Comparison of ENCODE assay signal across 8 mouse cellular contexts in the genomic region with DNA sequence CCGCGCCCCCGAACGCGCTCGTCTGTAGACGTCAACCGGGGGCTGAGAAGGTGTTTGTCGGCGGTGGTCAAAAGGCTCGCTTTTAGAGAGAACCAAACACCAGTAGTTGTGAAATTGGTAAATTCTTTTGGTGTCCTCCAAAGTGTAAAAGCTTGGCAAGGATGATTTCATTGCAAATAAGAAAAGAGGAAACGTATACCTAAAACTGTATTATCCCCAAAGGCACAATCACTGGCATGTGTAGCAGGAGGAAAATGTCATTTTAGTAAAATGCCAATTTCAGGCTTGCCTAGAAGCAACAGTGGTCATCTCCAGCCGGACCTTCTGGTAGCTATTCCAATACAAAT. TPM values are rescaled to one million over a fixed set of nuclear protein-coding genes. Genes with fewer than 3 reads are reported as not detected.
DNase-seq lines count a peak whose midpoint lies in the region; ATAC-seq and TF ChIP-seq lines count a peak whose summit lies in the region.

No protein-coding gene starts in this region.

- no peaks in the 10 kb centered on the region for H3K4me1 ChIP-seq in kidney, embryonic 16.5 days (ENCODE audit: insufficient read depth, low read length)
- H3K4me1 ChIP-seq in embryonic facial prominence, embryonic 12.5 days, result no peaks in the 10 kb centered on the region
- H3K4me1 ChIP-seq in hindbrain, postnatal 0 days (ENCODE audit: insufficient read depth, low read length), result no peaks in the 10 kb centered on the region
- no peaks in the 10 kb centered on the region for H3K4me1 ChIP-seq in midbrain, postnatal 0 days (ENCODE audit: insufficient read depth, low read length)

- peak overlapping the region; percentile 69 for H3K4me3 ChIP-seq in kidney, embryonic 16.5 days (ENCODE audit: low read length)
- peak overlapping the region; percentile 67 for H3K4me3 ChIP-seq in embryonic facial prominence, embryonic 12.5 days
- peak overlapping the region; percentile 69 for H3K4me3 ChIP-seq in hindbrain, postnatal 0 days (ENCODE audit: low read length)
- H3K4me3 ChIP-seq in midbrain, postnatal 0 days (ENCODE audit: low read depth, low read length), result peak overlapping the region; percentile 59

- 4% methylated on average over 13 of the region's 13 CpGs for WGBS in kidney, embryonic 16.5 days
- 4% methylated on average over 13 of the region's 13 CpGs for WGBS in embryonic facial prominence, embryonic 12.5 days
- 3% methylated on average over 13 of the region's 13 CpGs for WGBS in hindbrain, postnatal 0 days
- WGBS in midbrain, postnatal 0 days, result 4% methylated on average over 13 of the region's 13 CpGs

- TF ChIP-seq CTCF in hindbrain, postnatal 0 days (IDR thresholded peaks at IDR 0.05; ENCODE audit: low read depth), result no peak
- no peak for TF ChIP-seq CTCF in midbrain, postnatal 0 days (IDR thresholded peaks at IDR 0.05)

- no peaks in the 10 kb centered on the region for H3K9me3 ChIP-seq in kidney, embryonic 16.5 days (ENCODE audit: low read length)
- no peaks in the 10 kb centered on the region for H3K9me3 ChIP-seq in embryonic facial prominence, embryonic 12.5 days
- H3K9me3 ChIP-seq in hindbrain, postnatal 0 days (ENCODE audit: low read length), result no peaks in the 10 kb centered on the region
- no peaks in the 10 kb centered on the region for H3K9me3 ChIP-seq in midbrain, postnatal 0 days (ENCODE audit: low read length)

- peak overlapping the region; percentile 95 for H3K27ac ChIP-seq in kidney, embryonic 16.5 days (ENCODE audit: low read length)
- peak overlapping the region; percentile 96 for H3K27ac ChIP-seq in embryonic facial prominence, embryonic 12.5 days
- peak overlapping the region; percentile 99 for H3K27ac ChIP-seq in hindbrain, postnatal 0 days
- peak overlapping the region; percentile 100 for H3K27ac ChIP-seq in midbrain, postnatal 0 days (ENCODE audit: low read depth, low read length)

- H3K9ac ChIP-seq in kidney, embryonic 16.5 days (replicated peaks; ENCODE audit: low read length), result peak overlapping the region; percentile 92
- H3K9ac ChIP-seq in embryonic facial prominence, embryonic 12.5 days, result peak overlapping the region; percentile 89
- H3K9ac ChIP-seq in hindbrain, postnatal 0 days (replicated peaks; ENCODE audit: low read length), result peak overlapping the region; percentile 95
- peak overlapping the region; percentile 94 for H3K9ac ChIP-seq in midbrain, postnatal 0 days (replicated peaks; ENCODE audit: low read length, poor library complexity, severe bottlenecking)

- DNase-seq in kidney, postnatal 14 days, result no peak
- no peak for DNase-seq in hindbrain, postnatal 0 days (ENCODE audit: low spot score)
- no peak for DNase-seq in midbrain, postnatal 0 days (ENCODE audit: low spot score)
- no peak for DNase-seq in left cerebral cortex, postnatal 25 days (ENCODE audit: low spot score in 2 of 2)
- no peak for DNase-seq in adrenal gland, postnatal 4 days (ENCODE audit: low spot score in 2 of 2)
- DNase-seq in gastrocnemius, postnatal 4 days (ENCODE audit: low spot score in 2 of 2), result no peak

- H3K36me3 ChIP-seq in kidney, embryonic 16.5 days (ENCODE audit: insufficient read depth, low read length), result no peaks in the 10 kb centered on the region
- H3K36me3 ChIP-seq in embryonic facial prominence, embryonic 12.5 days, result 0 out of 2 replicates have a peak, but pooled peaks cover under 1% of the 10 kb centered on the region
- peaks cover 3% of the 10 kb centered on the region; the same call in 1 of the 2 replicates for H3K36me3 ChIP-seq in hindbrain, postnatal 0 days (ENCODE audit: insufficient read depth, low read length)
- H3K36me3 ChIP-seq in midbrain, postnatal 0 days (ENCODE audit: insufficient read depth, low read length), result peaks cover 4% of the 10 kb centered on the region; the same call in 1 of the 2 replicates

- peak overlapping the region; percentile 85 for H3K4me2 ChIP-seq in kidney, embryonic 16.5 days (replicated peaks; ENCODE audit: low read depth, low read length)
- peak overlapping the region; percentile 73 for H3K4me2 ChIP-seq in embryonic facial prominence, embryonic 12.5 days (replicated peaks)
- H3K4me2 ChIP-seq in hindbrain, postnatal 0 days (ENCODE audit: low read depth, low read length), result peak overlapping the region; percentile 73
- H3K4me2 ChIP-seq in midbrain, postnatal 0 days (ENCODE audit: low read depth, low read length, poor library complexity, severe bottlenecking), result peak overlapping the region; percentile 62

- intact Hi-C loops in left cerebral cortex, postnatal 25 days (cut with DNase I), result loop anchor here (1.0 to 5.0 kb wide), 2 partner anchors 51 to 97 kb away; a partner anchor contains a TSS

- no peak for ATAC-seq in kidney, embryonic 16.5 days (ENCODE audit: low FRiP score, low TSS enrichment)
- ATAC-seq in embryonic facial prominence, embryonic 12.5 days (ENCODE audit: insufficient number of reproducible peaks, insufficient read depth, low FRiP score, low TSS enrichment), result no peak
- ATAC-seq in hindbrain, postnatal 0 days, result no peak
- no peak for ATAC-seq in midbrain, postnatal 0 days (ENCODE audit: low FRiP score)

- H3K27me3 ChIP-seq in kidney, embryonic 16.5 days (ENCODE audit: insufficient read depth, low read length), result no peaks in the 10 kb centered on the region
- H3K27me3 ChIP-seq in embryonic facial prominence, embryonic 12.5 days, result no peaks in the 10 kb centered on the region
- H3K27me3 ChIP-seq in hindbrain, postnatal 0 days (ENCODE audit: insufficient read depth, low read length), result no peaks in the 10 kb centered on the region
- H3K27me3 ChIP-seq in midbrain, postnatal 0 days (ENCODE audit: insufficient read depth, low read length), result no peaks in the 10 kb centered on the region

RNA-seq across cellular contexts. Expression of a gene that starts 0.7 kb away (rescaled TPM):
- 4.7 TPM in 2 replicates for polyA plus RNA-seq in kidney, embryonic 16.5 days (2015; fragmentation: Nextera tagmentation; extraction: Ambion mirVana)
- 9.4 and 9.8 TPM in 2 replicates for polyA plus RNA-seq in embryonic facial prominence, embryonic 12.5 days (2016; fragmentation: Nextera tagmentation; extraction: Ambion mirVana)
- 12.3 and 13.2 TPM in 2 replicates for total RNA-seq in hindbrain, postnatal 0 days (2014; rRNA removed)
- 21.5 and 24.0 TPM in 2 replicates for polyA plus RNA-seq in hindbrain, postnatal 0 days (2015; fragmentation: Nextera tagmentation; extraction: Ambion mirVana)
- total RNA-seq in midbrain, postnatal 0 days (2014; rRNA removed), result 20.7 and 23.7 TPM in 2 replicates
- polyA plus RNA-seq in midbrain, postnatal 0 days (2015; fragmentation: Nextera tagmentation; extraction: Ambion mirVana), result 23.3 and 25.0 TPM in 2 replicates
- 10 to 100 TPM; 15.6 to 16.7 TPM for total RNA-seq in left cerebral cortex, postnatal 25 days (2021)
- 10 to 100 TPM; 22.1 to 24.7 TPM for total RNA-seq in adrenal gland, postnatal 4 days (2021)
- 1 to 10 TPM; 7.4 to 8.5 TPM for total RNA-seq in gastrocnemius, postnatal 4 days (2021)
